In the genomic region with DNA sequence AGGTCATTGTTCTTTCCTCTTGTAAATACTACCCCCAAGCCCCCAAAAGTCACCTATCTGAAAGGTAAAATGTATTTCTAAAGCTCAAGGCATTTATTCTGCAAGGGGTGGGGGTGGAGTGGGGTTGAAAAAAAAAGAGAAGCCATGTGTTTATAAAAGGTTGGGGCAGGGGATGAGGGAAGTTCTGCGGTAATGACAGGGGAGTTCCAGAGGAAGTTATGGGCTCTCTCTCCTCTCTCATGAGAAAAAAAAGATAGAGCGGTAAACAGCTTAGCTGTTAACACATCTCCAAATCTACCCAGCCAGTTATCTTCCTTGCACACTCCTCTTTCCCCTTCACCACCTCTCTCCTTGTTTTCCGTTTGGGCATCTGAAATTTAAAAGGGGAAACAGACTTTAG, we compare ENCODE assay signal across 1 mouse cellular context.
TF ChIP-seq lines count a peak whose summit lies in the region.

No protein-coding gene starts in this region.

TF ChIP-seq in MEL, 35 proteins besides CTCF, POLR2A, EP300 and RAD21 (continued from another document):
- peak; percentile 97 for TF ChIP-seq MAFK (IDR thresholded peaks at IDR 0.05; ENCODE audit: borderline replicate concordance, low read depth, low read length)
- TF ChIP-seq POLR2AphosphoS5 (IDR thresholded peaks at IDR 0.05; ENCODE audit: borderline replicate concordance, low read depth, low read length): no peak
- TF ChIP-seq CHD2 (IDR thresholded peaks at IDR 0.05; ENCODE audit: low read length): peak; percentile 91
- TF ChIP-seq MAX (IDR thresholded peaks at IDR 0.05; ENCODE audit: low read length): peak; percentile 97
- TF ChIP-seq CHD1 (IDR thresholded peaks at IDR 0.05; ENCODE audit: low read depth, low read length): peak; percentile 97
- TF ChIP-seq GABPA (IDR thresholded peaks at IDR 0.05; ENCODE audit: low read depth, low read length): no peak
- TF ChIP-seq E2F4 (IDR thresholded peaks at IDR 0.05; ENCODE audit: borderline replicate concordance, low read depth, low read length): peak; percentile 75; the same call in 1 of the 2 replicates
- no peak for TF ChIP-seq POLR2AphosphoS2 (IDR thresholded peaks at IDR 0.05; ENCODE audit: low read length)
TF ChIP-seq in MEL: peak in this region for 29.
